ENCODE assay signal across 18 mouse cellular contexts in the genomic region with DNA sequence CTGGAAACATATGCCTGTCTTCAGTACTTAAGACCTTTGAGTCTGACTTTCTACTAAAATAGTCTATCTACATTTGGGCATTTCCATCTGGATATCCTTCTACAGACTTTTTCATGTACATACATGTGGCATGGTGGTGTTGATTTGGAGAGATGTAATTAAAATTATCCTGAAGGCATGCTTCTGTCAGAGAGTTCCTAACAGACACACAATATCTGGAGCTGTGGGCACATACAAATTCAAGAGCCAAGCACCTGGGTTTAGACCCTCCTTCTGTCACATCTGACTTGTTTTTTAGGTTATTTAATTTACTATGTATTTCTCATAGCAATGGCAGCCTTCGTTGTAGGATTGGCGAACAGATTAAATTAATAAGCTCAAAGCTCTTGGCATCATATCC.
"Had no signal": no experiment of that assay in that cellular context is flagged by ENCODE, and none has a peak within 500 bp of the region (broad histone marks: within the 10 kb centered on the region; RNA-seq: fewer than 3 reads in every experiment).

No protein-coding gene starts in this region.

- ATAC-seq: liver, postnatal 0 days; lung, postnatal 0 days; midbrain, embryonic 13.5 days; midbrain, embryonic 15.5 days had no signal

- H3K4me2 ChIP-seq: lung, embryonic 15.5 days; midbrain, embryonic 11.5 days; midbrain, embryonic 13.5 days; midbrain, embryonic 15.5 days; neural tube, embryonic 12.5 days; stomach, embryonic 15.5 days had no signal

- H3K27ac ChIP-seq: lung, embryonic 15.5 days; macrophage; midbrain, embryonic 13.5 days; midbrain, embryonic 15.5 days; neural tube, embryonic 12.5 days; stomach, embryonic 15.5 days; stomach, postnatal 0 days had no signal

- H3K9me3 ChIP-seq: lung, embryonic 15.5 days; midbrain, embryonic 13.5 days; midbrain, embryonic 15.5 days; neural tube, embryonic 12.5 days; stomach, embryonic 15.5 days had no signal

- H3K9ac ChIP-seq: liver, postnatal 0 days; lung, embryonic 15.5 days; midbrain, embryonic 13.5 days; midbrain, embryonic 15.5 days; neural tube, embryonic 12.5 days; stomach, embryonic 15.5 days had no signal

- DNase-seq: liver, postnatal 0 days; lung, adult 2 months; lung, postnatal 14 days; lung, postnatal 36 days; right cerebral cortex, postnatal 14 days; thymus, adult 2 months; thymus, postnatal 25 days; thymus, postnatal 4 days had no signal

- H3K4me1 ChIP-seq: lung, embryonic 15.5 days; megakaryocyte, embryonic 14.5 days; midbrain, embryonic 13.5 days; midbrain, embryonic 15.5 days; neural tube, embryonic 12.5 days; stomach, embryonic 15.5 days had no signal

- H3K4me3 ChIP-seq: lung, embryonic 15.5 days; megakaryocyte, embryonic 14.5 days; midbrain, embryonic 13.5 days; midbrain, embryonic 15.5 days; neural tube, embryonic 12.5 days; stomach, embryonic 15.5 days had no signal

- H3K27me3 ChIP-seq: lung, embryonic 15.5 days; megakaryocyte, embryonic 14.5 days; midbrain, embryonic 13.5 days; midbrain, embryonic 15.5 days; neural tube, embryonic 12.5 days; stomach, embryonic 15.5 days had no signal

- H3K36me3 ChIP-seq: lung, embryonic 15.5 days; midbrain, embryonic 13.5 days; midbrain, embryonic 15.5 days; neural tube, embryonic 12.5 days; stomach, embryonic 15.5 days had no signal
